9 mouse cellular contexts compared by ENCODE assay signal in genomic region chr11:106037418-106037751, GRCm38 (mm10). TPM values are rescaled to one million over a fixed set of nuclear protein-coding genes. Genes with fewer than 3 reads are reported as not detected.
DNase-seq lines count a peak whose midpoint lies in the region; ATAC-seq lines count a peak whose summit lies in the region.
"Had no signal": no experiment of that assay in that cellular context is flagged by ENCODE, and none has a peak within 500 bp of the region (broad histone marks: within the 10 kb centered on the region; RNA-seq: fewer than 3 reads in every experiment).

No protein-coding gene starts in this region.

- peaks cover 22% of the 10 kb centered on the region; the same call in 1 of the 2 replicates for H3K4me1 ChIP-seq in brown adipose tissue, adult 24 weeks (ENCODE audit: control insufficient read depth, insufficient read depth, insufficient read length, low read length)
- H3K4me1 ChIP-seq in forebrain, embryonic 14.5 days (ENCODE audit: control insufficient read depth, insufficient read depth, low read length): peaks cover 16% of the 10 kb centered on the region

- peak overlapping the region; percentile 93 for H3K4me3 ChIP-seq in brown adipose tissue, adult 24 weeks (ENCODE audit: insufficient read depth, low read depth, low read length)
- peak overlapping the region; percentile 92 for H3K4me3 ChIP-seq in forebrain, embryonic 14.5 days (ENCODE audit: low read depth, low read length)

- no peaks in the 10 kb centered on the region for H3K36me3 ChIP-seq in forebrain, embryonic 14.5 days (ENCODE audit: control insufficient read depth, insufficient read depth, low read length)

- no peak for ATAC-seq in forebrain, embryonic 14.5 days

- 0% methylated on average over 13 of the region's 13 CpGs for WGBS in forebrain, embryonic 14.5 days

- H3K4me2 ChIP-seq in forebrain, embryonic 14.5 days (ENCODE audit: low read length): peak overlapping the region; percentile 81

- no peaks in the 10 kb centered on the region for H3K9me3 ChIP-seq in forebrain, embryonic 14.5 days (replicated peaks; ENCODE audit: control insufficient read depth, low read length)

- H3K27ac ChIP-seq in brown adipose tissue, adult 24 weeks (replicated peaks; ENCODE audit: low read depth, low read length): 0 out of 2 replicates have a peak overlapping the region, but pooled peaks have one; percentile 11
- peak overlapping the region; percentile 85 for H3K27ac ChIP-seq in forebrain, embryonic 14.5 days (ENCODE audit: low read depth, low read length)

- no peaks in the 10 kb centered on the region for H3K27me3 ChIP-seq in forebrain, embryonic 14.5 days (replicated peaks; ENCODE audit: control insufficient read depth, insufficient read depth, low read length)

- H3K9ac ChIP-seq in forebrain, embryonic 14.5 days (ENCODE audit: low read length): peak overlapping the region; percentile 86

- DNase-seq in layer of hippocampus, adult 11-12 months (ENCODE audit: low spot score): peak; percentile 77
- DNase-seq in layer of hippocampus, adult 9-10 months (ENCODE audit: low spot score): no peak
- peak; percentile 77 for DNase-seq in forebrain, embryonic 14.5 days (ENCODE audit: low spot score)
- peak; percentile 63 to 74 for DNase-seq in layer of hippocampus, adult 8-10 months (ENCODE audit: low spot score in 2 of 2)
- peak; percentile 70 for DNase-seq in lung, postnatal 10 days
- peak; percentile 82 for DNase-seq in right cerebral cortex, postnatal 25 days
- no peak for DNase-seq in urinary bladder, adult 2 months (ENCODE audit: low spot score)

RNA-seq across cellular contexts. Expression of gene Dcaf7, which starts 0.7 kb away (rescaled TPM):
- 8.4 and 10.1 TPM in 2 replicates for polyA plus RNA-seq in brown adipose tissue, adult 24 weeks (2012; ENCODE audit: insufficient read depth, insufficient read length, missing spikeins)
- polyA plus RNA-seq in forebrain, embryonic 14.5 days (2014; fragmentation: Nextera tagmentation; extraction: Ambion mirVana): 76.2 and 93.6 TPM in 2 replicates
- 100 to 1,000 TPM; 121 to 133 (median 126) TPM for total RNA-seq in layer of hippocampus, adult 8-10 months (2022)
- 38.9 and 40.4 TPM in 2 replicates for polyA plus RNA-seq in urinary bladder, adult 2 months (2012; rRNA removed)

RNA-seq across cellular contexts. Expression of gene Taco1, which starts 28.5 kb away (rescaled TPM):
- 48.4 and 53.8 TPM in 2 replicates for polyA plus RNA-seq in brown adipose tissue, adult 24 weeks (2012; ENCODE audit: insufficient read depth, insufficient read length, missing spikeins)
- polyA plus RNA-seq in forebrain, embryonic 14.5 days (2014; fragmentation: Nextera tagmentation; extraction: Ambion mirVana): 5.7 and 7.0 TPM in 2 replicates
- 10 to 100 TPM; 15.5 to 23.3 (median 18.7) TPM for total RNA-seq in layer of hippocampus, adult 8-10 months (2022)
- 11.3 and 13.1 TPM in 2 replicates for polyA plus RNA-seq in urinary bladder, adult 2 months (2012; rRNA removed)

RNA-seq across cellular contexts. Expression of gene Kcnh6, which starts 29.5 kb away (rescaled TPM):
- polyA plus RNA-seq in brown adipose tissue, adult 24 weeks (2012; ENCODE audit: insufficient read depth, insufficient read length, missing spikeins): not detected in 2 replicates
- polyA plus RNA-seq in forebrain, embryonic 14.5 days (2014; fragmentation: Nextera tagmentation; extraction: Ambion mirVana): 0.48 and 0.57 TPM in 2 replicates
- 1 to 10 TPM; 1.1 to 1.6 (median 1.3) TPM for total RNA-seq in layer of hippocampus, adult 8-10 months (2022)
- 0.04 TPM in 2 replicates for polyA plus RNA-seq in urinary bladder, adult 2 months (2012; rRNA removed)

RNA-seq across cellular contexts. Expression of gene Ace3, which starts 42.9 kb away (rescaled TPM):
- not detected in 2 replicates for polyA plus RNA-seq in brown adipose tissue, adult 24 weeks (2012; ENCODE audit: insufficient read depth, insufficient read length, missing spikeins)
- polyA plus RNA-seq in forebrain, embryonic 14.5 days (2014; fragmentation: Nextera tagmentation; extraction: Ambion mirVana): not detected in 2 replicates
- not detected for total RNA-seq in layer of hippocampus, adult 8-10 months (2022)
- polyA plus RNA-seq in urinary bladder, adult 2 months (2012; rRNA removed): not detected in 2 replicates
- total RNA-seq: left cerebral cortex, adult 8-10 months had no signal

RNA-seq across cellular contexts. Expression of gene Map3k3, which starts 47.0 kb away (rescaled TPM):
- polyA plus RNA-seq in brown adipose tissue, adult 24 weeks (2012; ENCODE audit: insufficient read depth, insufficient read length, missing spikeins): 8.8 and 10.1 TPM in 2 replicates
- 9.0 and 11.0 TPM in 2 replicates for polyA plus RNA-seq in forebrain, embryonic 14.5 days (2014; fragmentation: Nextera tagmentation; extraction: Ambion mirVana)
- 10 to 100 TPM; 30.2 to 37.4 (median 35.1) TPM for total RNA-seq in layer of hippocampus, adult 8-10 months (2022)
- polyA plus RNA-seq in urinary bladder, adult 2 months (2012; rRNA removed): 38.1 and 39.1 TPM in 2 replicates

Comparison
In these comparisons a context has a peak if more than half of its experiments do, and no peak if none do; other contexts are left out.
1. DNase-seq: peak in layer of hippocampus, adult 11-12 months (single experiment), forebrain, embryonic 14.5 days (single experiment), layer of hippocampus, adult 8-10 months (2 of 2), lung, postnatal 10 days (single experiment) and right cerebral cortex, postnatal 25 days (single experiment); none in layer of hippocampus, adult 9-10 months (single experiment) and urinary bladder, adult 2 months (single experiment).